Mouse (Mus musculus): ENCODE data around the gene 9430097D07Rik. TPM values are rescaled to one million over a fixed set of nuclear protein-coding genes. Genes with fewer than 3 reads are reported as not detected.

9430097D07Rik gene
- total and polyA plus RNA-seq, 3 experiments = not detected

DNA sequence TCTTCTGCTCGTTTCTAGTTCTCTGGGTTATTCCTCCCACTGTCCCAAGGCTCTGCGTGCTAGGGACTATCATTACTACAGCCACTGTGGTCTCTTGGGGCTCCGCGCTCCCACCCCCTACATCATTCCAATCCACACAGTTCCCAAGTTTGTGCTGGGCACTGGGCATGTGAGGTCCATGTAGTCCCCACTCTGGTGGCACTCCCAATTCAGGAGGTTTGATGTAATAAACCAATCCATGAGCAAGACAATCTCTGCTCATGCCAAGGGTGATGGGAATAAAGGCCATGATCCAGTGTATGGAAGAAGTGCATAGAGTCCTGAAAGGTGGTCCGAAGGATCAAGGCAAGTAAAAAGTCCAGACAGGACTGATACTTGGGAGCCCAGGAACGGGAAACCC, 987 bp downstream of the 9430097D07Rik start, which contains the start of gene Pip5kl1:
Pip5kl1 (plus strand) TSS at position 301 of the 400 bp plus-strand sequence.
- TF ChIP-seq EP300 (IDR thresholded peaks at IDR 0.05; ENCODE audit: low read length) = no peak
- TF ChIP-seq ZNF384 (IDR thresholded peaks at IDR 0.05; ENCODE audit: low read depth, low read length) = no peak
- no peak for TF ChIP-seq CHD2 (IDR thresholded peaks at IDR 0.05; ENCODE audit: low read length)
- no peak for TF ChIP-seq CHD1 (IDR thresholded peaks at IDR 0.05; ENCODE audit: low read depth, low read length)
- no peak for TF ChIP-seq RCOR1 (conservative IDR thresholded peaks at IDR 0.05; ENCODE audit: low read depth, low read length)
- no peak for TF ChIP-seq ZKSCAN1 (IDR thresholded peaks at IDR 0.05; ENCODE audit: borderline replicate concordance, low read depth, low read length)
- TF ChIP-seq CTCF (conservative IDR thresholded peaks at IDR 0.05 in 1 of 2, IDR thresholded peaks at IDR 0.05 in 1 of 2; ENCODE audit: low read depth in 2 of 2, low read length in 2 of 2) = no peak
- no peak for TF ChIP-seq TCF12 (IDR thresholded peaks at IDR 0.05; ENCODE audit: low read depth, low read length)
- TF ChIP-seq NRF1 (IDR thresholded peaks at IDR 0.05; ENCODE audit: low read depth, low read length) = no peak
- no peak for TF ChIP-seq RAD21 (IDR thresholded peaks at IDR 0.05; ENCODE audit: low read depth, low read length)
- no peak for TF ChIP-seq JUND (conservative IDR thresholded peaks at IDR 0.05; ENCODE audit: low read depth, low read length)
- no peak for TF ChIP-seq ZC3H11A (IDR thresholded peaks at IDR 0.05; ENCODE audit: low read depth, low read length)
- TF ChIP-seq MEF2A (IDR thresholded peaks at IDR 0.05; ENCODE audit: borderline replicate concordance, low read depth, low read length) = no peak
- Histone ChIP-seq H3K9me3 (replicated peaks; ENCODE audit: low read length) (no peaks in the 10 kb centered on the region), H3K36me3 (replicated peaks in 1 of 2; ENCODE audit: control insufficient read depth in 1 of 2, insufficient read depth in 1 of 2, low read length in 1 of 2) (peaks cover 11 to 49% of the 10 kb centered on the region in 2 experiments), H3K27me3 (replicated peaks) (no peaks in the 10 kb centered on the region), H3K4me3 (replicated peaks in 1 of 3; ENCODE audit: low read depth in 2 of 3, low read length in 2 of 3, poor library complexity in 1 of 3) (no peak within 1 kb of the TSS), H3K4me1 (ENCODE audit: control insufficient read depth in 1 of 2, insufficient read depth in 2 of 2) (peaks cover 3 to 35% of the 10 kb centered on the region in 2 experiments), H3K79me2 (replicated peaks; ENCODE audit: control insufficient read depth, extremely low read depth, insufficient read depth, poor library complexity, severe bottlenecking) (peaks cover 16% of the 10 kb centered on the region), H3K4me2 (ENCODE audit: insufficient read depth, low read depth, poor library complexity, severe bottlenecking) (no peak within 1 kb of the TSS), H3K27ac (ENCODE audit: insufficient read depth, low read depth) (no peak within 1 kb of the TSS), H3K9ac (ENCODE audit: insufficient read depth, low read depth) (no peak within 1 kb of the TSS)
- dilution Hi-C loops (cut with MboI; ENCODE audit: extremely low pct_ligation_motif_present, extremely low pct_unique_long_range_greater_than_20kb, low sequenced_read_pairs) (no loop called here), in situ Hi-C loops (cut with MboI; ENCODE audit: low pct_ligation_motif_present, low pct_unique_long_range_greater_than_20kb, low sequenced_read_pairs) (loop anchor here (25.0 kb wide), 1 partner anchor 437 kb away; no protein-coding TSS in a partner anchor)
- DNase-seq (ENCODE audit: extremely low read depth) = no peak

DNA sequence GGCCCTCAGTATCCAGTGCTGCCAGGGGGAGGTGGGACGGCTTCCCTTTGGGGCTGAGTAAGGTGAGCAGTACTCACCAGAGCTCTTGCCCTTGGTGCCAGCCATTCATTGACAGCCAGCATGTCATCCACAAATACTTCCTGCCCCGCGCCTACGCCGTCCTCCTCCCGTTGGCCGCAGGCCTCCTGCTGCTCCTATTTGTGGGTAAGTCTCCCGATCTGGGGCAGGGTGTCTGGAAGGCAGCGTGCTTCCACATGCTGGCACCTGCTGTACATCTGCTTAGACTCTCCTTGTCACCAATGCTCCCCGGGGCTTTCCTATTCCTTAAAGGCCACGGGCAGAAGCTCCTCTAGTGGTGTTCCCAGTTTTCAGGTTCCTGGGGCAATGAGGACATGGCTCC, 3.3 kb downstream of the 9430097D07Rik start:
- peaks cover 15 to 63% of the 10 kb centered on the region in 2 experiments for H3K36me3 ChIP-seq (replicated peaks in 1 of 2; ENCODE audit: control insufficient read depth in 1 of 2, insufficient read depth in 1 of 2, low read length in 1 of 2)

More for the DNA sequence above, 3.3 kb downstream of the 9430097D07Rik start:
- Histone ChIP-seq H3K9ac (ENCODE audit: insufficient read depth, low read depth) (no peak overlapping the region), H3K9me3 (replicated peaks; ENCODE audit: low read length) (no peaks in the 10 kb centered on the region), H3K27me3 (replicated peaks) (no peaks in the 10 kb centered on the region), H3K79me2 (replicated peaks; ENCODE audit: control insufficient read depth, extremely low read depth, insufficient read depth, poor library complexity, severe bottlenecking) (peaks cover 16% of the 10 kb centered on the region), H3K4me3 (replicated peaks in 1 of 3; ENCODE audit: low read depth in 2 of 3, low read length in 2 of 3, poor library complexity in 1 of 3) (no peak overlapping the region), H3K27ac (ENCODE audit: insufficient read depth, low read depth) (no peak overlapping the region), H3K4me1 (ENCODE audit: control insufficient read depth in 1 of 2, insufficient read depth in 2 of 2) (peaks cover 3 to 35% of the 10 kb centered on the region in 2 experiments), H3K4me2 (ENCODE audit: insufficient read depth, low read depth, poor library complexity, severe bottlenecking) (peak overlapping the region; percentile 97; the same call in 1 of the 2 replicates)
- TF ChIP-seq IRF4 (IDR thresholded peaks at IDR 0.05; ENCODE audit: low read depth, low read length) = no peak
- TF ChIP-seq MYC (IDR thresholded peaks at IDR 0.05; ENCODE audit: low read depth, low read length) = no peak
- no peak for TF ChIP-seq NRF1 (IDR thresholded peaks at IDR 0.05; ENCODE audit: low read depth, low read length)
- no peak for TF ChIP-seq PAX5 (IDR thresholded peaks at IDR 0.05; ENCODE audit: low read length)
- TF ChIP-seq ETS1 (conservative IDR thresholded peaks at IDR 0.05; ENCODE audit: low read depth, low read length) = no peak
- TF ChIP-seq TCF12 (IDR thresholded peaks at IDR 0.05; ENCODE audit: low read depth, low read length) = no peak
- TF ChIP-seq ELF1 (IDR thresholded peaks at IDR 0.05; ENCODE audit: low read depth, low read length) = no peak
- TF ChIP-seq ZC3H11A (IDR thresholded peaks at IDR 0.05; ENCODE audit: low read depth, low read length) = no peak
- in situ Hi-C loops (cut with MboI; ENCODE audit: low pct_ligation_motif_present, low pct_unique_long_range_greater_than_20kb, low sequenced_read_pairs) = loop anchor here (25.0 kb wide), 1 partner anchor 435 kb away; no protein-coding TSS in a partner anchor
- dilution Hi-C loops (cut with MboI; ENCODE audit: extremely low pct_ligation_motif_present, extremely low pct_unique_long_range_greater_than_20kb, low sequenced_read_pairs) = no loop called here
- no peak for DNase-seq (ENCODE audit: extremely low read depth)
